Mouse (Mus musculus): ENCODE data around the gene Slc37a1. TPM values are rescaled to one million over a fixed set of nuclear protein-coding genes. Genes with fewer than 3 reads are reported as not detected.

Gene Slc37a1
- polyA plus RNA-seq, 1 experiment = 3.4 TPM

DNA sequence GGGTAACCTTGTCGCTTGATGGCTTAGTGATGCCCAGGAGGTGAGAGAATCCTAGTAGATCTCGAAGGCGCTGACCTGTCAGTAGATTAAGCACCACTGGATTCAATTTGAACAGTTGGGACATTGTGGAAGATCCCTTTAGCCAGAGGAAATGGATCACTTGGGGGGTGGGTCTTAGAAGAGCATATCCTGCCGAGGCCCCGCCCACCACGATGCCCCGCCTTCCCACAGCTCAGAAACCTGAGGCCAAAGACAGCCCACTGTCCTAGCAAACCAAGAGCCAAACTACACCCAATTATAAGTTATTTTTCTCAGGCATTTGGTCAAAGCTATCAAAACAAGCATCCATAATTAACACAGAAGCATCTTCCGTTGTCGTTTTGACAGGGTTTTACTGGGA lies 24.5 kb downstream of the Slc37a1 start:
- Histone ChIP-seq H3K27me3 (replicated peaks) (no peaks in the 10 kb centered on the region), H3K4me1 (peaks cover 4% of the 10 kb centered on the region), H3K36me3 (replicated peaks; ENCODE audit: low read length) (peaks cover 65% of the 10 kb centered on the region), H3K4me3 (replicated peaks) (no peak overlapping the region), H3K9me3 (no peaks in the 10 kb centered on the region)
- TF ChIP-seq FLI1 (IDR thresholded peaks at IDR 0.05; ENCODE audit: low read length) (no peak), GATA1 (IDR thresholded peaks at IDR 0.05; ENCODE audit: borderline replicate concordance, low read length) (no peak)

DNA sequence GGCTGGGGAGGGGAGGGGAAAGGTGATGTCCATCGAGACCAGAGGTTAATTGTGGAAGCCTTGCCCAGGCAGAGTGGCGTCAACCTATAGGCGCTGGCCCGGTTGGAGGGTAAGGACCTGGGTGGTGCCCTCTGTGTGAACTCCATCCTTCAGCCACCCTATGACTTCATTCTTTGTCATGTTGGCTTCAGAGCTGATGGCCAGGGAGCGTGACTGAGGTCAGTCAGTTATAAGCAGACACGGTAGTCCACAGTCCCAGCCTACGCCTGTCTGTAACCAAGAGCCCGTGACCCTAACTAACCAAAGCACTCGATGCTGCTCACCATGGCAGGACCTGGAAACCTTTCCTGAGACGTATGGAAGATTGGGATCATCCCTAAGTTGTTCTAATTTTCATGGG lies 26.1 kb downstream of the Slc37a1 start:
- Histone ChIP-seq H3K9me3 (no peaks in the 10 kb centered on the region), H3K36me3 (replicated peaks; ENCODE audit: low read length) (peaks cover 75% of the 10 kb centered on the region), H3K27me3 (replicated peaks) (no peaks in the 10 kb centered on the region), H3K4me1 (no peaks in the 10 kb centered on the region; the same call in 1 of the 2 replicates), H3K4me3 (replicated peaks) (no peak overlapping the region)
- TF ChIP-seq FLI1 (IDR thresholded peaks at IDR 0.05; ENCODE audit: low read length) (no peak), GATA1 (IDR thresholded peaks at IDR 0.05; ENCODE audit: borderline replicate concordance, low read length) (no peak)

DNA sequence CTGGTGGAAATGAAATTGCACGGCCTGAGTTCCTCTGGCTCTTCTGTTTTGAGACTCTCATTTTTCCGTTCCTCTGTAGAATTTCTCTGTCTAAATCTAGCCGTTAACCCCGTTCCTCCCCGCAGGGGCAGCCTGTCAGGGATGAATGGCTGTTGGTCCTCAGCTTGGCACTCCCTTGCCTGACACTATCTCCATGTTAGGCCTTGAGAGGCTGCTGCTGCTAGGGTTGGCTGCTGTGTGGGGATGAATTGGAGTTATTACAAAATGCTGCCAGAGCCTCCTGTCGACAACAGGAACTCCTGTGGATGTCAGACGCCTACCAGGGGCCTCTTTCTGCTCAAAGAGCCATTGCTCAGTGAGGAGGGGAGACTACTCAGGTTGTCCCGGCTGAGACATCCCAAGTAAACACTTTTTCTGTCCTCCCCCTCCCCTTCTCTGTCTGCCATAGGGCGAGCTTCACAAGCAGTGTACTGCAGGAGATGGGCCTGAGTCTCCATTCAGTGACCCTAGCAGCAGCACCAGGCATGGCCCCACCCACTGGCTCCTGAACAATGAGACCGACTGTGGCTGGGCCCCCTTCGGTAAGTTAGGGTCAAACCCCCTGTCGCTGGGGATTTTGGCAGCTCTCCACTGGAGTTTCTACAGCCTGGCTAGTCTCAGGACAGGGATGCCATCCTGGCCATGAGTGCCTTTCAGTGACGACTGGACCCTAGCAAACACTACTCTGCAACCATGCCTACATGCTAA lies 28.6 kb downstream of the Slc37a1 start:
- H3K9me3 ChIP-seq = no peaks in the 10 kb centered on the region
- H3K4me3 ChIP-seq (replicated peaks) = no peak overlapping the region
- no peaks in the 10 kb centered on the region for H3K27me3 ChIP-seq (replicated peaks)
- no peak for TF ChIP-seq FLI1 (IDR thresholded peaks at IDR 0.05; ENCODE audit: low read length)
- no peak for TF ChIP-seq GATA1 (IDR thresholded peaks at IDR 0.05; ENCODE audit: borderline replicate concordance, low read length)
- H3K36me3 ChIP-seq (replicated peaks; ENCODE audit: low read length) = peaks cover 71% of the 10 kb centered on the region
- no peaks in the 10 kb centered on the region; the same call in 1 of the 2 replicates for H3K4me1 ChIP-seq

DNA sequence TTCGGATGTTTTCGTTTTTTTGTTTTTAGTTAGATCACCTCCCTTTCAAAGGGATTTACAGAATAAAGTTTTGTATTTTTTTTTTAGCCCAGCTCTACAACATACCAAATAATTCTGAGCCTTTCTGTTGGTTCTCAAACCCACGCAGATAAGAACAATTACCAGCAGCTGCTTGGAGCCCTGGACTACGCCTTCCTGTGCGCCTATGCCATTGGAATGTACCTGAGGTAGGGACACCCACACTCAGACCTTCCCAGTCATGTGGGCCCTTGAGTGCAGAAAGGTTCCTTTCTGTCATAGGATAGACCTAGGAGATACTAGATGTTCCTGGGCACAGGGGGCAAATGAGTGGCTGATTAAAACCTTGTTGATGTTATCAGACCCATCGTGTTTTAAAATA lies 29.4 kb downstream of the Slc37a1 start:
- Histone ChIP-seq H3K9me3 (no peaks in the 10 kb centered on the region), H3K36me3 (replicated peaks; ENCODE audit: low read length) (peaks cover 72% of the 10 kb centered on the region)

DNA sequence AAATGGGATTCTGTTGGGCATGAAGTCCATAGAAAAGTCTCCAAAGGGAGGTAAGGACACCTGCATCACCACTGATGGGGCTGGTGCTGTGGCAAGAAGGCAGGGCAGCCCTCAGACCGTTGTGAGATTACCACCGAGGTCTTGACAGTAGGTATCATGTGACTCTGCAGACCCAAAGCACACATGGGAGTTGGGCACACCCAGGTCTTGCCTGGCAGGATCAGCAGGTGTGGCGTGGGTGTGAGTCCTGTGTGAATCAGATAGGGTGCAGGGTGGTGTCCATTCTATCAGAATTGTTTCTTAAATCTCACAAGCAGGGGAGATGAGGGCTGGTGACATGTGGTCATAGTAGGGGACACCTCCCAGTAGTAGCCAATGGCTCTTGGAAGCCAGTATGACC lies 30.4 kb downstream of the Slc37a1 start:
- no peak overlapping the region for H3K4me3 ChIP-seq (replicated peaks)
- H3K9me3 ChIP-seq = no peaks in the 10 kb centered on the region
- TF ChIP-seq FLI1 (IDR thresholded peaks at IDR 0.05; ENCODE audit: low read length) (no peak), GATA1 (IDR thresholded peaks at IDR 0.05; ENCODE audit: borderline replicate concordance, low read length) (no peak)
- H3K4me1 ChIP-seq = no peaks in the 10 kb centered on the region
- peaks cover 78% of the 10 kb centered on the region for H3K36me3 ChIP-seq (replicated peaks; ENCODE audit: low read length)
- no peaks in the 10 kb centered on the region for H3K27me3 ChIP-seq (replicated peaks)

More for the DNA sequence above, 29.4 kb downstream of the Slc37a1 start:
- no peaks in the 10 kb centered on the region; the same call in 1 of the 2 replicates for H3K4me1 ChIP-seq
- no peak overlapping the region for H3K4me3 ChIP-seq (replicated peaks)
- TF ChIP-seq GATA1 (IDR thresholded peaks at IDR 0.05; ENCODE audit: borderline replicate concordance, low read length) = no peak
- no peak for TF ChIP-seq FLI1 (IDR thresholded peaks at IDR 0.05; ENCODE audit: low read length)
- H3K27me3 ChIP-seq (replicated peaks) = no peaks in the 10 kb centered on the region

DNA sequence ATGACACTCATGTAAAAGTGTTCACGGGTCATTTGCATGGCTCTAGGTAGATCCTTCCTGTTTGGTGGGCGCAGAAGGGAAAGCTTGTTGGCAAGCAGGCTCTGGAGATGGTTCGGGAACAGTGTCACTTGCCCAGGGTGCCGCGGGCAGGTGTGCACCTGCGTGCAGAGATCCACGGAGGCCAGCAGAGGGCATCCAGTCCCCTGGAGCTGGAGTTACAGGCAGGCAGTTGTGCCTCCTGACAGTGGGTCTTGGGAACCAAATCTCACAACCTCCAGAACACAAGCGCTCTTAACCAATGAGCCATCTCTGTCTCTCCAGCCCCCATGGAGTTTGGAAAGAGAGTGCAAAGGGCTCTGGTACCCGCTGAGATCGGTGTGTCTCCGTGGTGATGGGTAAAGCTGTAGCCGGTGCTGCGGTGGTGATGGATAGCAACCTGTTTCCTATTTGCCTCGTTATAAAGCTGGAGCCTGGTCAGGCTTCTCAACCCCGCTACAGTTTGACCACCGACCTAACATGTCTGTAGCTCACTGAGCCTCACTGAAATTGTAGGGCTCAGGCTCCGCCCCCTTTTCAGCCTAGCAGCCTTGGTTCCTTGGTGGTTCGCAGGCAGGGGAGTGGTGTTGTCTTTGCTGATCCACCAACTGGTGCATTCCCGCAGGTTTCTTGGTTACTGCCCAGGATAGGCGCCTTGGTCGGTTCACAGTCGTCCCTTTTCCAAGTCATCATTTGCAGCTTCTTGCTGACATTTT lies 31.1 kb downstream of the Slc37a1 start:
- no peak overlapping the region for H3K4me3 ChIP-seq (replicated peaks)
- H3K4me1 ChIP-seq = no peaks in the 10 kb centered on the region
- TF ChIP-seq GATA1 (IDR thresholded peaks at IDR 0.05; ENCODE audit: borderline replicate concordance, low read length) (no peak), FLI1 (IDR thresholded peaks at IDR 0.05; ENCODE audit: low read length) (no peak)
- no peaks in the 10 kb centered on the region for H3K27me3 ChIP-seq (replicated peaks)
- H3K9me3 ChIP-seq = no peaks in the 10 kb centered on the region
- peaks cover 79% of the 10 kb centered on the region for H3K36me3 ChIP-seq (replicated peaks; ENCODE audit: low read length)

DNA sequence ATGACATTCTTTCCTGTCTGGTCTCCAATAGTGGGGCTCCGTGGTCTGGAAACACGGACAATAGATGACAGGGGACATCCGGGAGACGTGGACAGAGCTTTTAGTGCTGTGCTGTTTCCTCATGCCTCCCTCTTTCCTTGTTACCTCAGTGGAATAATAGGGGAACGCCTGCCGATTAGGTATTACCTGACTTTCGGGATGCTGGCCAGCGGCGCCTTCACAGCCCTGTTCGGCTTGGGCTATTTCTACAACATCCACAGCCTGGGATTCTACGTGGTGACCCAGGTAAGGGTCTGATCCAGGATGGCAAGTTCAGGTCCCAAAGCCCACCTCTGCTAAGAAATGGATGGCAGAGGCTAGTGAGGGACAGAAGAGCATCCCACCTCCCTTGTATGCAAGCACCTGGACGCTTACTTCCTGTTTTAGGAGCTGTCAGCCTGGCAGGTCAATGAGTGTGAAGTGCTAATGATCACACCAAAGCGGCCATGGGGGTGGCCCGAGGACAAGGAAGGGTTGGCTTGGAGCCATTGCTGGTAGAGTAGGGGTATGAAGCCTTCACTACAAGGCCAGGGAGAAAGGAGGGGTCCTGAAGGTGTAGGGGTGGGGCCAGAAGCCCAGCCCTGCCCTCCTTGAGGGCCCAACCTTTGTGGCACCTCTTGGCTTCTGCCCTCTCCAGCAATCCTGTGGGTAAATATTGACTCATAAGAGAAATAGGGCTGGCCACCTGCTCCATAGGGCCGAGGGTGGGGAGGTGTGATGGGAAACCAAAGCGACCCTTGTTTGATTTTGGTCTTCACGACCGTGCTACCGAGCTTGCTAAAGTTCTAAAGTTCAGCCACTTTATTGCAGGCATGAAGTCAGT lies 32.5 kb downstream of the Slc37a1 start:
- Histone ChIP-seq H3K9me3 (no peaks in the 10 kb centered on the region), H3K27me3 (replicated peaks) (no peaks in the 10 kb centered on the region), H3K36me3 (replicated peaks; ENCODE audit: low read length) (peaks cover 86% of the 10 kb centered on the region), H3K4me3 (replicated peaks) (no peak overlapping the region), H3K4me1 (no peaks in the 10 kb centered on the region; the same call in 1 of the 2 replicates)
- TF ChIP-seq FLI1 (IDR thresholded peaks at IDR 0.05; ENCODE audit: low read length) = no peak
- no peak for TF ChIP-seq GATA1 (IDR thresholded peaks at IDR 0.05; ENCODE audit: borderline replicate concordance, low read length)

DNA sequence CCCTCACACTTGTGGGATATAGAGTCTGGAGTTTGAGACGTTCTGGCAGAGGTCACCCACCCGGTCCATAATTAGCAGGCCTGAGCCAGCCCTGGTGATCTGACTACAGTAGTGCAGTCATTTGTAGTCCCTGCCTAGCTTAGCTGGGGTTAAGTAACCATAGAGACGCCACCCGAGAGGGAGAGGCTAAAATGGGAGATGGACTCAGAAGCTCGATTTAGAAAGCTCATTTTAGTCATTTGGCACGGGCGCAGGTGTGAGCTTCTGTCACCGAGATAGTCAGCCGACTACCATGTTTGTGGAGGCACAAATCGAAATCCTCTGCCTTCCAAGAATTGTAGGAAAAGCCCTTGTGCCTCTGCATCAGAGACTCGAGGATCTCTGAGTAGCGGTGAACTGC lies 34.8 kb downstream of the Slc37a1 start:
- Histone ChIP-seq H3K9me3 (no peaks in the 10 kb centered on the region), H3K4me1 (peaks cover 23% of the 10 kb centered on the region), H3K4me3 (replicated peaks) (no peak overlapping the region), H3K27me3 (replicated peaks) (peaks cover 3% of the 10 kb centered on the region), H3K36me3 (replicated peaks; ENCODE audit: low read length) (peaks cover 83% of the 10 kb centered on the region)
- no peak for TF ChIP-seq GATA1 (IDR thresholded peaks at IDR 0.05; ENCODE audit: borderline replicate concordance, low read length)
- no peak for TF ChIP-seq FLI1 (IDR thresholded peaks at IDR 0.05; ENCODE audit: low read length)

DNA sequence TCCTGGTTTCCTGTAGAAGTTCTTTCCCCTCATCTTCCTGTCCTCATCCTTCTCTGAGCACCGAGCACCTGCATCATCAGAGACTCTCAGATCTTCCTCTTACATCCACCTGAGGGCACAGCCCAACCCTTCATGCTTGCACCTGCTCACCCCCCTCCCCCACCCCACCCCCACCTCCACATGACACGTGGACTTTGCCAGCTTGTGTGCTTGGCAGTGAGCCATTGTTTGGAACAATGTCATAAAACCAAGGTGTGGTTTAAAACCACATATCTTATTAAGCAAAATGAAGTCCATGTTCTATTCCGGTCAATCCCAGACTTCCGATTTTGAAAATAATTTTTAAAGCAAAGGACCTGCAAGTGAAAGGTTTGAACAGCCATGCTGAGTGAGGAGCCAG lies 35.9 kb downstream of the Slc37a1 start:
- peaks cover 75% of the 10 kb centered on the region for H3K36me3 ChIP-seq (replicated peaks; ENCODE audit: low read length)
- H3K4me3 ChIP-seq (replicated peaks) = no peak overlapping the region
- H3K9me3 ChIP-seq = no peaks in the 10 kb centered on the region
- H3K27me3 ChIP-seq (replicated peaks) = peaks cover 3% of the 10 kb centered on the region
- H3K4me1 ChIP-seq = peaks cover 33% of the 10 kb centered on the region
- TF ChIP-seq FLI1 (IDR thresholded peaks at IDR 0.05; ENCODE audit: low read length) (no peak), GATA1 (IDR thresholded peaks at IDR 0.05; ENCODE audit: borderline replicate concordance, low read length) (no peak)

Data from megakaryocyte, embryonic 14.5 days (primary cell).